Mouse (Mus musculus) neutrophil, adult 5-6 weeks (primary cell): ENCODE results near the gene Olfr711. TPM values are rescaled to one million over a fixed set of nuclear protein-coding genes. Genes with fewer than 3 reads are reported as not detected.
"Not testable (repeated sequence)": the region's sequence is repeated elsewhere in the genome, so short reads cannot be mapped to it uniquely, and the experiment has no call there.

Experiments used
- ATAC-seq: fragments of 151-379, 151-347 bp; 2 replicates; pipeline ENCODE4 v1.8.0; 2017; ENCODE audit warnings: mild to moderate bottlenecking, moderate TSS enrichment; ENCODE audit not compliant: insufficient number of reproducible peaks, poor library complexity, low FRiP score, severe bottlenecking; ENCODE audit errors: extremely low read depth
- total RNA-seq: library from RNA; stranded (forward); fragments of 200-1000 nt; gene quantifications from 2 replicates; pipeline ENCODE4 v1.2.3, GENCODE M21; 2017

The Olfr711 gene
- 0.23 TPM in 1 of 2 replicates, not detected in the other for total RNA-seq

DNA sequence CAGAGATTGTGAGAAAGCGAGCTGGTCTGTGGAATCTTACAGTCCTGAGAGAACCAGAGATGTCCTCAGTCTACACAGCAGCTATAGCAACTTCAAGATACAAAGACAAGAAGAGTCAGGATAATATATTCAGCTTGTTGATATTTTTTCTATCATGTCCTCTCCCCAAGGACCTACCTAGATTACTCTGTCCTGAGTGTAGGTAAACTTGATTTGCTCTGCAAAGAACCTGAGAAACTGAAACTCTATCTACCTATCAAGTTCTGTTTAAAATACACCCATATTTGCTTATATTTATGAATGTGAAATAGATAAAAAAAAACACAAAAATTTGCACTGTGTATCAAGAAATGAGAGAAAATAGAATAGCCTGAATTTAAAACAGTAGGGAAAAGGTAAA lies at the start of gene Olfr711:
Gene Olfr711, minus strand, starts transcription at position 101 of the 400 bp plus-strand sequence.
- no peak for ATAC-seq

DNA sequence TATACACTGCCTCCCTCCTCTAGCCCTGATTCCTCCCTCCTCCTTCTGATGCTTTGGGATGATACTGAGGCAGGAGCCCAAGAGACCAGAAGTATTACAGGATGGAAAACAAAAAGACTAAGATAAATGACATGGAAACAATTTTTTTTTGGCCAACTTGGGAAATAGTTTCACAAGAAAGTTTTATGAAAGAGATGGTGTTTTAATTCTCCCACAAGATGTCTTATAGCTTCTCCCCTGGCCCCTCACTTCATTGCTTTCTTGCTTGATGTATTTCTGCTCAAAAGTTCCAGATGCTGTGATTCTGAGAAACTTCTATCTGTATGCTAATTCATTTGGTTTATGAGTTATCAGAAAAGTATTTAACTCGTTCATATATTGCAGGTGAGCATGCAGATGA lies 30.7 kb upstream of the Olfr711 start, which contains the start of gene Olfr2:
Gene Olfr2, minus strand, starts transcription at position 101 of the 400 bp plus-strand sequence.
- ATAC-seq: no peak

DNA sequence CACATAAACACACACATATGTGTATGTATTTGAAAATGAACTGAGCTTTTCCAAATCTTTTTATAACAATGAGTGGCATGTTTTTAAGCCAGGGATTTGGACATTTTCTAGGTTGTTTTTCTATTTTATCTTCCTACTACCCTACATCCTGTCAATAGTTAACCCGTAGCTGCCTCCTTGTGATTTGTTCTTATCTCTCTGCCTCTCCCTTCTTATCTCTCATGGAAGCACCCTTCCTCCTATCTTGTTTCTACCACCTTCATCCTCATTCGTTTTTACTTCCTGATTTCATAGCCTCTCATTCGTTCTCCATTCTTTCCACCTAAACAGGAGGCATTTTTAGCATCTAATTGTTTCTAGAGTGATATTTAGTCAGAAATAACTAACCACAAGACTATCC lies 28.9 kb upstream of the Olfr711 start:
- ATAC-seq: no peak

DNA sequence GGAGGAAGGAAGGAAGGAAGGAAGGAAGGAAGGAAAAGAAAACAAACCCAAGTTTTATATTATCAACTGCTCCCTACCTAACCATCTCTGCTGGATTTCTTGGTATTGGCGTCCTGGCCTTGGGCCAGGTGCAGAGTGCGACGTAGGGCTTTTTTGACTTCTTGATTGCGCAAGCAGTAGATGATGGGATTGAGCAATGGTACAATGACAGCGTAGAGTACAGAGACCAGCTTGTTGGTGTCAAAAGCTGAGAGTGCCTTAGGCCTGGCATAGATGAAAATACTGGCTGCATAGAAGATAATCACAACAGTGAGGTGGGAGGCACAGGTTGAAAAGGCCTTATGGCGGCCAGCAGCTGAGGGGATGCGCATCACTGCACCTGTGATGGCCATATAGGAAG lies 25.5 kb upstream of the Olfr711 start:
- ATAC-seq: no peak

DNA sequence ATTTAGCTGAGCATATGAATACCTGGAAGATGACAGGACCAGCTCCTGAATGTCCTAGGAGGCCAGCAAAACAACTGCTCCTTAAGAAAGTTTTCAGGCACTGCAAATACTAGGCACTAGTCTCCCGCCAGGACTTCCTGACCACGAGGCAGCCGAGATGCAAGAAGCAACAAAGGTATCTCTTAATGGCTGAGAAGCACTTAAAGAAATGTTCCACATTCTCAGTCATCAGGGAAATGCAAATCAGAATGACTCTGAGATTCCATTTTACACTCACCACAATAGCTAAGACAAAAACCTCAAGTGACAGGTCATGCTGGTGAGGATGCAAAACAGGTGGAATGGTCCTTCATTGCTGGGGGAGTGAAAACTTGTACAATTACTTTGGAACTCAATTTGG lies 10.0 kb upstream of the Olfr711 start:
- no peak for ATAC-seq

DNA sequence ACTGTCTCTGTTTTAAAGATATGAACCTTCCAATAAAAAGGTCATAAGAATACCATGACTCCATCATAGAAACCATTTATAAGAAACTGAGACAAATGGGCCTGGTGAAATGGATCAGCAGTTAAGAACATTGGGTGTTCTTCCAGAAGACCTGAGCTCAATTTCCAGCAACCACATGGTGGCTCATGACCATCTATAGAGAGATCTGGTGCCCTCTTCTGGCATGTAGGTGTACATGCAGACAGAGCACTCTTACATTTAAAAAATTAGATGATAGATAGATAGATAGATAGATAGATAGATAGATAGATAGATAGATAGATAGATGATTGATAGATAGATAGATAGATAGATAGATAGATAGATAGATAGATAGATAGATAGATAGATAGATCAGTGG lies 7.8 kb downstream of the Olfr711 start:
- ATAC-seq: not testable (repeated sequence)

DNA sequence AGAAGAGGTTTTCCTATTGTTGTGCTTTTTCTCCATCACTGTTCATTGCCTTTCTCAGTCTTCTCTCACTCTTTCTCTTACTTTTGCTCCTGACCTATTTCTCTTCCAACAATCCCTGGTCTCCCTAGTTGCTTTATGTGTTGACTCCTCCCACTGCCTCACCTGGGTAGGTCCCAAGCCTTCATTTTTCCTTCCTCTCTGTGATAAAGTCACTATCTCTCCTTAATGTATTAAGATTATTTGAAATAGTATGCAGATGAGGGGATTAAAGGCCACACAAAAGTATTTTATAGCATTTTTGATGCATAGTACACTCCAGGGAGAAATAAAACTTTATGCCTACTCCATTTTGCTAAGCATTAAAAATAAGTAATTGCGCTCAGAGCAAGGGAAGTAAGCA lies 11.4 kb downstream of the Olfr711 start, which contains the start of gene Olfr6:
Gene Olfr6, minus strand, starts transcription at position 101 of the 400 bp plus-strand sequence.
- ATAC-seq: no peak

DNA sequence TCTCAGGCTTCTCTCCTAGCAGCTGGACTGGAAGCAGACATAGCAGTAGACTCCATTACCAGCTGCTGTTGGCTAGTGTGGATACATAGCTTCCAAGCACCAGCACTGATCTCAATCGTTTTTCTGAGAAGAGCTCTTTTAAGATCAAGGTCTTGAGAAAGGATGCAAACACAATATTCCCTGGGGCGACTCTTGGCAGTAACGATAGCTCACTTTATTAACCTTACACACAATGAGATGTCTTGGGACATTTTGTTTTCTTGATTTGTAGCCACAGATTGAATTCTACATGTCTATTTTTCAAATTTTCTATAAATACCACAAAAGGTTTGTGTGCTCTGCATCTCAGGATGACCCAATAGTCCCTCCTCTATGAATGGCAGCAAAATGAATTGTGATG lies 27.0 kb downstream of the Olfr711 start, which contains the start of gene Olfr710:
Gene Olfr710, minus strand, starts transcription at position 101 of the 400 bp plus-strand sequence.
- no peak for ATAC-seq

DNA sequence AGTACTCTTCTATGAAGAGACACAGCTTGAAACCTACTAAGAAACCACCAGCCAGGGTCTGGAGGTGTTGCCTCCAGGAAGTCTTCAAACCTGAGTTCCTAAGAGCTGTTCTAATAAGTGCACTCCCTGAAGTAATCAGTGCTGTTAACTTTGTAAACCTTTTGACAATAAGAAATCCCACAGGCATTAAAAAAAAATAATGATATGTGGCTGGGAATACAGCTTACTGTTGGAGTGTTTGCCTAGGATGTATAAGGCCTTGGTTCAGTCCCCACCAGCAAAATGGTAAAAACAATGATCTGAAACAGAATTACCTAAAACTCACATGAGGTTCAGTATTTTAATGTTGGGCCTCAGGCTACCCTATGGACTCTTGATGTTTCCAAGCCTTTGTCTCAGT lies 43.1 kb downstream of the Olfr711 start, which contains the start of gene Olfr709-ps1:
Gene Olfr709-ps1, minus strand, starts transcription at position 101 of the 400 bp plus-strand sequence.
- no peak for ATAC-seq

DNA sequence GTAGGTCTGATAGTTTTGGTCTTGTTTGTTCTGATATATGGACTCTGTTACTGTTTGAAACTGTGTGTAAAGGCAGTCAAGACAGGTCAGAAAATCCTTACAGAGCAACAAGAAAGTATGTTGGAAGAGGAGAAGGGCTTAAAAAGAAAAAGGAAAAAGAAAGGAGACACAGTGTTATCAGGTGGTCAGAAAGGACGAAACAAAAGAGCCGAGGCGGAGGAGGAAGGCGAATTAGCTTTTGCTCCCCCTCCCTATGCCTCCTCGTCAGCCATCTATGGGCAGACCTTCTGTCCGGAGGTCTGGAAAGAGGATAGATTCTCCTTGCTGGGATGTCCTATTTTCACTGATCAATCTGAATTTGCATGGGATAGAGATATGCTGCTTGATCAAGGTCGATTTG lies 54.3 kb downstream of the Olfr711 start:
- ATAC-seq: not testable (repeated sequence)

Other genes starting within 250 kb of the Olfr711 start
- not detected in 2 replicates for gene Olfr697, start 233.0 kb downstream of the Olfr711 start, total RNA-seq
- gene Olfr698, start 220.1 kb downstream of the Olfr711 start, total RNA-seq: not detected in 2 replicates
- 0.12 TPM in 1 of 2 replicates, not detected in the other for gene Olfr699, start 182.3 kb downstream of the Olfr711 start, total RNA-seq
- not detected in 2 replicates for gene Olfr700, start 166.6 kb downstream of the Olfr711 start, total RNA-seq
- gene Olfr701, start 161.3 kb downstream of the Olfr711 start, total RNA-seq: not detected in 2 replicates
- not detected in 2 replicates for gene Olfr702, start 141.6 kb downstream of the Olfr711 start, total RNA-seq
- not detected in 2 replicates for gene Olfr703, start 132.1 kb downstream of the Olfr711 start, total RNA-seq
- gene Olfr704, start 112.3 kb downstream of the Olfr711 start, total RNA-seq: not detected in 2 replicates
- not detected in 2 replicates for gene Olfr705, start 98.6 kb downstream of the Olfr711 start, total RNA-seq
- gene Olfr706, start 87.3 kb downstream of the Olfr711 start, total RNA-seq: not detected in 2 replicates
- gene Olfr707, start 74.2 kb downstream of the Olfr711 start, total RNA-seq: not detected in 2 replicates
- not detected in 2 replicates for gene Olfr1532-ps1, start 67.5 kb downstream of the Olfr711 start, total RNA-seq
- not detected in 2 replicates for gene Olfr709-ps1, start 43.2 kb downstream of the Olfr711 start, total RNA-seq
- not detected in 2 replicates for gene Olfr710, start 27.1 kb downstream of the Olfr711 start, total RNA-seq
- gene Olfr6, start 11.5 kb downstream of the Olfr711 start, total RNA-seq: under 0.01 and 0.12 TPM in 2 replicates
- not detected in 2 replicates for gene Olfr2, start 30.6 kb upstream of the Olfr711 start, total RNA-seq
- gene Olfr713, start 55.7 kb upstream of the Olfr711 start, total RNA-seq: 0.23 TPM in 1 of 2 replicates, not detected in the other
- 0.12 TPM in 1 of 2 replicates, not detected in the other for gene Olfr714, start 95.5 kb upstream of the Olfr711 start, total RNA-seq
- gene Olfr17, start 117.8 kb upstream of the Olfr711 start, total RNA-seq: not detected in 2 replicates
- gene Olfr715b, start 134.9 kb upstream of the Olfr711 start, total RNA-seq: not detected in 2 replicates
- not detected in 2 replicates for gene Olfr715, start 155.6 kb upstream of the Olfr711 start, total RNA-seq
- 0.74 TPM in 1 of 2 replicates, not detected in the other for gene Olfr716, start 162.9 kb upstream of the Olfr711 start, total RNA-seq
- not detected in 2 replicates for gene Nlrp14, start 191.5 kb upstream of the Olfr711 start, total RNA-seq
- not detected in 2 replicates for gene Rbmxl2, start 234.0 kb upstream of the Olfr711 start, total RNA-seq